Mouse (Mus musculus): ENCODE data around the gene Map7.

The Map7 gene

DNA sequence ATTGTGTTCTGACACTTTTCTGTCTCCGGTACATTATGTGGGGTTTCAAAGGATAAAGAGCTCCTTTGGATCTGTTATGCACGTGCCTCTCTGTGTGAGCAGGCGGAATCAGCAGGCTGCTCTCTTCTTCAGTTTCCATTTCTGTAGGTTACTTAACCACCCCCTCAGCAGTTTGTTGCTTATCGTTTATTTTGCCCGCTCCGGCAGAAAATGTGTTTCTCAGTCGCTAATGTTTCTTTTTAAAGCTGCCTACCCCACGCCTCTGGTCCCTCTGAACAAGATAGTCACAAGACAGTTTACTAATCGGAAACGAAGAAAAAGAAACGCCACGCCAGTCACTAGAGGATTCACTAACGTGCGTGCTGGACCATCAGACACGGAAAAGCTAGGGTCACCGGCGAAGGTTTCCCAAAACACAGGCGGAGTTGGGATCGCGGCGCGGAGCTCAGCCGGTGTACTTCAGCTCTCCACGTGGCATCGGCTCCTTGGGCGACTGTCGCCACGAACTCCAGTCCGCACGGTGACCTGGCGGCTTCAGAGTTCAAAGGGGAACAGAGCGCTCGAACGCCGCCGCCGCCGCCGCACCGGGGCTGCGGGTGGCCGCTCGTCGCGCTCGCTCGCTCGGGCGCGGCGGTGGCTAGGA is at the start of gene Map7:
Gene Map7 (plus strand): TSS at position 342 of the 643 bp plus-strand sequence.
- DNase-seq (ENCODE audit: low spot score): no peak

DNA sequence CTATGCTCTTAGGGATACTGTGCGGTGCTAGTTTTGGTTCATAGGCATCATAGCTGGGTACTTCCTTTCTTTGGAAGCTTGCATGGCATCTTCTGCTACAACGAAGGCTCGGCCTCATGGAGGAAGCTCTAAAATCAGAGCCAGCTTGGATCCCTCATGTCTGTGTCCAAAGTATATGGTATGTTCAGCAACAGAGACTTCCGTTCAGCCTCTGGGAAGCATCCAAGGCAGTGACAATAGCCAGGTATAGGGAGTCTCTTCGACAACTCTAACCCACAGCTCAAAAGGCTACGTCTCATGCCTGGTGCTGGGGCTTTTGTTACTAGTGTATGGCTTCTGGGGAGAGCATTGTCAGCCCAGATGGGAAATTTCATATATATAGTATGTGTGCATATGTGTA is 46.8 kb upstream of the Map7 start:
- DNase-seq (ENCODE audit: low spot score): no peak

- peak; percentile 1 for DNase-seq (ENCODE audit: low spot score)
Measured at GRCm38 (mm10) chr10:20104271-20104931, 43.9 kb upstream of the Map7 start.

DNA sequence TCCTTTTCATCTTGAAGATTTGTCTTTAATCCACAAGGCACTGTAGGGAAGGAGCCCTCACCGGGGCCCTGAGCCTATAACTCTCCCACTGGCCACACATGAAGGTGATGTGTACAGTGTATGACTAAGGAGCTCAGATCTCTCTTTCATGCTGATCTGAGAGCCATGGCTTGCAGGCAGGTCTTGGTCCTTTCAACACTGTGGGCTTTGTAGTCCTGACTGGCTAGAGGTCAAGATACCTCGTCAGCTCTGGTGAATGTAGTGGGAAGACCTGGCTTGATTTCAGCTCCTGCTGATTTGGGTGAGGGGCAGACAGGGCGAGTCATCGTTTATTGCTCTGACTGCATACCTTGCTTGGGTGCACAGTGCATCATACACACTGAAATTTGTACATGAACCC is 42.7 kb upstream of the Map7 start:
- no peak for DNase-seq (ENCODE audit: low spot score)

DNA sequence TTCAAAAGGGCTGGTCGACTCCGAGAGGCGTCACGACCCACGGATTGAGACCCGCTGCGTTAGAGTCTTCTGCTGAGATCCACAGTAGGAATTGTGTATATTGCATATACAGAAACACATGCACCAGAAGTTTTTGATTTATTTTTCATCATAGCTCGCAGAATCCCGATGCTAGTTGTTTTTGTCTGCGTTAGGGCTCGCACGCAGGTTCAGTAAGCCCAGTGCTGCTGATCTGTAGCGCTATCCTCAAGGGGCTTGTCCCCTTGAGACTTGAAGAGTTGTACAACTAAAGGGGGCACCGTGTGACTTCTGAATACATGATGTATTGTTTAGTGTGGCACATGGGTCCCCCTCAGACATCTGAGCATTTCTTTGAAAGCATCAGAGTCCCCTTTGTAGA is 41.2 kb upstream of the Map7 start:
- DNase-seq (ENCODE audit: low spot score): no peak

GRCm38 (mm10) chr10:20111508-20111907 is 36.8 kb upstream of the Map7 start:
- DNase-seq (ENCODE audit: low spot score): no peak

GRCm38 (mm10) chr10:20112026-20112973 is 36.0 kb upstream of the Map7 start:
- no peak for DNase-seq (ENCODE audit: low spot score)

DNA sequence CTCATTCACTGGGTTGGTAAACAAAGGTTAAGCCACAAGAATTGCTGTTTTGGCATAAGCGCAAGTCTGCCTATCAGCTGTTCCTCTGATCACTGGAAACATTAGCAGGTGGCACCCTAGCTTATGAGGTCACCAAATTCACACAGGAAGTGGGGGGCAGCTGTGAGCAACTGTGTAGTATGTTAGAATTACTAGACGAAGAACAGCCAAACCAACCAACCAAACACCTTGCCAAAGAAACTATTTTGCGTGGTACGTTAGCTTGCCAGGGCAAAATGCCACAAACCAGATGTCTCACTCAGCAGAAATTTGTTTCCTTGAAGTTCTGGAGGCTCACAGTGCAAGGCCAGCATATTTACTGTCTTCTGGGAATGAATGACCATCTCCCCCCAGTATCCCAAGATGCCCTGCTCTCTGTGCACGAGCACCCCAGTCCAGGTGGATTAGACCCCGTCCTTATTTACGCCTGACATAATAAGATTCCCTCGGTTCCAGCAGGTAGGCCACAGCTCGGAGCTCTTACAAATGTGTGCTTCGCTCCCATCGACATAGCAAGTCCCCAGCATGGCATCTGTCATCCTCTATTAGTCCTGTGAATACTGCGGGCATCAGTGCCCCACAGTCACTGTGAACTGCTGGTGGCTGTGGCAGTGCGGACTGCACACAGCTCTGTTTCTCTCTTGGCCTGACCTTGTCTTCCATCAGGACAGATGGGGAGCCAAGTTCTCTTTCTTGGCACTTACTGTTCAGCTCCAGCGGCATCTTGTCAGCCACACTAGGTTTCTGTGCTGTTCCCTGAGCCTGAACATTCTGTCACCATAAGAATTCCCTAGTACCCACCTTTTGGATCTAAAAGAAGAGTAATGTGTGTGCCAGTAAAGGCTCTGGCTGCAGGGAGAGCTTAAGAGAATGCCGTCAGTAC is 28.5 kb upstream of the Map7 start:
- DNase-seq (ENCODE audit: low spot score): peak; percentile 63

DNA sequence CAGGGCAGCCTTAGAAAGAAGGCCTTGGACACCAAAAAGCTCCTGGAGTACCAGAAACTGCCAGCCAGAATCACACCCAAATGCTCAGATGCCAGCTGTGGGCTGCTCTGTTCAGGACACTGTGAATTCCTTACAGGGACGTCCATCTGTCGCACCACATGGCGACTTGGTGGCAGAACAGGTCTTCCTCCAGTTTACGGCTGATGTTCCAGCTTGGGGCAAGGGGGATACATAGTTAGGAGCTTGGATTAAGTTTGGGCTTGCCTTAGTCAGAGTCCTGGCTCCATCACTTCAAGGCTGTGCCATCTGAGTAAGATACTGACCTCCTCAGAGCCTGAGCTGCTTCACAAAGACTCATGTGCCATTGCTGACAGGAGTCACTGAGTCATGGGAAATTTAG is 26.3 kb upstream of the Map7 start:
- DNase-seq (ENCODE audit: low spot score): no peak

DNA sequence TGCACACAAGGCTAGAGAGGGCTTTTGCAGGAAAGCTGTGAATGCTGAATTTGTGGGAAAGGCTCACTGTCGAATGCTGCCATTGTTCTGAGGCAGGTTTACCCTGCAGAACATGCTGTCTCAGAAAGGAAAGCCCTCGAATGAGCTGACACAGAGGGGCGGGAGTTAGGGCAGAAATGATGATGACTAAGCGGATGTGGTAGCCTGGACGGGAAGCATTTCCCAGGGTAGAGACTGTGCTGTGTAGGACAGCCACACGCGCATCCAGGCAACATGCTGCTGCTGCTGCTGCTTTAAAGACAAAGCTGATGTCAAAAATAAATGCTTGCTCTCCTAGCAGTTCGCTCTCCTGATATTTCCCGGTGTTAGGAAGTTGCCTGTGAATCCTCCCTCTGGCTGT is 24.9 kb upstream of the Map7 start:
- peak; percentile 37 for DNase-seq (ENCODE audit: low spot score)

DNA sequence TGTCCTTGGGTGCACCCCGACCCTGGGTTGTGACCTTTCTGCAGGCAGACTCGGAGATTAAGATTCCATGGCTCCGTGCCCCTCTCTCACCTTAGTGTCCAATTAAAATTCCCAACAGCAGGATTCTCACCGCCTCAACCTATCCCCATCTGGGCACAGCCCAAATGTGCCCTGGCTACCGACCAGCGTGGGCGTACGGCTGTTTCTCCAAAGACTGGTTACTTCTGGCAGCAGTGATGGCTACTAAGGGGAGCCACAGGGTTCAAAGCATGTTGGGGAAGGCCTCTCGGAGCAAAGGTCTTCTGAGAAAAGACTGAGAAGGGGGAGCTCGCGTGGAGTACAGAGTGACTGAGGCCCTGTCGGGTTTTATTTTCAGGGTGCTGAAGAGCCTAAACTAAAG is 23.7 kb upstream of the Map7 start:
- DNase-seq (ENCODE audit: low spot score): no peak

- DNase-seq (ENCODE audit: low spot score): peak; percentile 21
Measured at GRCm38 (mm10) chr10:20125226-20125625, 23.0 kb upstream of the Map7 start.

DNA sequence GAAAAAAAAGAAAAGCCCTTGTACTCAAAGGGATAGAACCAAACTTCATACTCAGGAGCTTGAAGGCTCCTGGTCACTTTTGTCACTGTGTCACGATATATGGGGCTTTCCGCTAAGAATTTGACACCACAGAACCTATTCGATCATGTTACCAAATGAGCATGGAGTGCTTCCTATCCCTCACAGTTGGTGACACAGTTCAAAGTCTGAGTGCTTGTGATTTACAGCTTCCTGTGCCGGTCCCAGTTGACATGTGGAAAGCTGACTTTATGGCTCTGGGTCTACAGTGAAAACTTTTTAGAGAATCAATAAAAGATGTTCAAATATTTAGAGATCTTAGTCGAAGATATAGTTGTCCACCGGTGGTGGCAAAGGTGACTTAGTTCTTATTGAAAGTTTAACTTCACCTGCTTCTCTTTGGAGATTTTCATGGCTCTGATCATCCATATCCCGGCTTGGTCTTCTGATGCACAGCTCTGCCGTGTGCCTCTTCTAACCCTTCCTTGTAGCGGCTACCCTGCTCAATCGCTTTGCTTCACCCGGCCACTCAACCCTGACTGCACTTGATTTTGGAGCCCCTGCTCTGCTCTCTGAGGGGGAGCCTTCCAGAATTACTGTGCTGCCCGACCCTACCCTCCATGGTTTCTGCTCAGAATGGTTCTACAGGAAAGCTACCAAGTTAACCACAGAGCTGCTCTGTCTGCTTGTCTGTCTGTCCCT is 15.2 kb upstream of the Map7 start:
- DNase-seq (ENCODE audit: low spot score): no peak

DNA sequence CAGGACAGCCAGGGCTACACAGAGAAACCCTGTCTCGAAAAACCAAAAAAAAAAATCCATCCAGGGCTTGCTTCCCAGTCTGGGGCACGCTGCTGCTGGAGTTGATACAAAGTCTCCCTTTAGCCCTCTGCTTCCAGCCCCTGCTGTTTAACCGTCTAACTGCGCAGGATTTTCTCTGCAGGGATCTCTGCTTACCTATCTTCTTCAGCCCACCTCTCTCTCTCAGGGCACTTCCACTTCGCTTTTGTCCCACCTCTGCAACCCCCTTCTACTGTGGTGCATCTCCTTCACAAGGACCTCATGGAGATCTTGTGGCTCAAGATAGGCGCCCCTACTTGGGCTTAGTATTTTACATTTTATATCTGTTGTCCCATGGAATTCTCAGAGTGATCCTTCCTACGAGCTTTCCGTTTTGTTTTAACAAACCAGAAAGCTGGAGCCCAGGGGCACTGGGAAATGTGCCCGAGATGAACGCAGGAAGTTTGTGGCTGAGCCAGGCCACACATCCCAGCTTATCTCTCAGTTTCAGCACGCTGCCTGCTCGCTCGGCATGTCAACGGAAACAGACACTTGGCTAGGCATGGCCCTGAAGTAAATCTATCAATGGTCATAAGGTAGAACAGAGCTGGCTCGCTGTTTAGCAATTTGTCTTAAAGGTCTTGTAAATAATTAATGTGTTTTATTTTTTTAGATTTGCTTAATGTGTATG is 12.8 kb upstream of the Map7 start:
- no peak for DNase-seq (ENCODE audit: low spot score)

- no peak for DNase-seq (ENCODE audit: low spot score)
Measured at GRCm38 (mm10) chr10:20136505-20136904, 11.8 kb upstream of the Map7 start.

DNA sequence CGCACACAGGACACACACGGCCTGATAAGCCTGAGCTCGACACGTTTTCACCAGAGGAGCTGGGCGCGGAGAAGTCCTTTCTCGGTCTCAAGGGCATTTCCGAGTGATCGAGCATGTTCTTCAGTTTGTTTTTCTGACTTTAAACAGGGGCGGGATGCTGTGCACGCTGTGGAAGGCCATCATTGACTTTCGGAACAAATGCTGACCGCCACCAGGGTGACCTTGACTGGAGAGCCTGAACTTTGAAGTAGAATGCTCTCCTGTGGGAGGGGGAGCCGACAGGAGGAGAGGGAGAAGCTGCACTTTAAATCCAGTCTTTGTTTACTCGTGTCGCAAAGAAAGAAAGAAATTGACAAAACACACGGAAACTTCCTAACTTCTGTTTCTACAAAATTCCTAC is 6.9 kb upstream of the Map7 start:
- no peak for DNase-seq (ENCODE audit: low spot score)

DNA sequence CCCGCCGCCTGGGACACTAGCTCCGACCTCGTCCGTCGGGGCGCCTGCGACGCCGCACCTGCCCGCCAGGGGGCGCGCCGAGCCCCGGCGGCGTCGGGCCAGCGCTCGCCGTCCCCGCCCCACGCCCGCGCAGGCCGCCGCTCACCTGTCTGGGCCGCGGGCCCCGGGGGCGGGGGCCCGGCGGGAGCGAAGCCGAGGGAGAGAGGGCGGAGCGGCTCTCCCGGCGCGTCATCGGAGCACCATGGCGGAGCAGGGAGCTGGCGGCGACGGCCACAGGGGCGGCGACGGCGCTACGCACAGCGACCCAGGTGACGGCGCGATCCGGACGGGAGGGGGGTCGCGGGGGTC is 476 bp downstream of the Map7 start:
- DNase-seq (ENCODE audit: low spot score): peak; percentile 66

DNA sequence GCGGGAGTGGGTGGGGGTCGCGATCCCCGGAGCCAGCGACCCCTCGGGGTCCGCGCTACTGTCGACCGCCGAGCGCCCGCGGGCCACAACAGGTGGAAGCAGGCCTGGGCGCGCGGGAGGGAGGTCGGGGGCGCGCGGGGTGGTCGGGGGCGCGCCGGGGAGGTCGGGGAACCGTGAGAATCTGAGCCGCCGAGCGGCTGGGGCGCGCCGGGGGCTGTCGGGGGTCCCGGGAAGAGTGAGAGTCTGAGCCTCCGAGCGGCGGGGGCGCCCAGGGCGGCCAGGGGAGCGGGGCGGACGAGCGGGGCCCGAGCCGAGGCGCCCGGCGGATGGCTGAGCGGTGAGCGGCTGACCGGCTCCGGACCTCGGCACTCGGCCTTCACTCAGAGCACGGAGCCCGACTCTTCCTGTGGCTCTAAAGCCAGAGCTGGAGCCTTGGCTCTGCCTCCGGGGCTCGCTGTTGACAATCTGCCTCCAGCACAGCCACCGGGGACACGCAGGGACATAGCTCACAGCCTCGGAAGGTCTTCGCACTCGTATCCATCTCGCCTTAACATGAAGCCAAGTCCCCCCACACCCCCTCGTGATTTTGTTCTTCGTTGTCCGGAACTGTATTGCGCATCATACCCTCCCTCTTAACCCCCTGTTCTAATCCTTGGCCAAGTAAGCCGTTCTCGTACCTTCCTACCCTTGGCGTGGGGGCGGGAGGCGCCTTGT is 1.0 kb downstream of the Map7 start:
- DNase-seq (ENCODE audit: low spot score): peak; percentile 7

DNA sequence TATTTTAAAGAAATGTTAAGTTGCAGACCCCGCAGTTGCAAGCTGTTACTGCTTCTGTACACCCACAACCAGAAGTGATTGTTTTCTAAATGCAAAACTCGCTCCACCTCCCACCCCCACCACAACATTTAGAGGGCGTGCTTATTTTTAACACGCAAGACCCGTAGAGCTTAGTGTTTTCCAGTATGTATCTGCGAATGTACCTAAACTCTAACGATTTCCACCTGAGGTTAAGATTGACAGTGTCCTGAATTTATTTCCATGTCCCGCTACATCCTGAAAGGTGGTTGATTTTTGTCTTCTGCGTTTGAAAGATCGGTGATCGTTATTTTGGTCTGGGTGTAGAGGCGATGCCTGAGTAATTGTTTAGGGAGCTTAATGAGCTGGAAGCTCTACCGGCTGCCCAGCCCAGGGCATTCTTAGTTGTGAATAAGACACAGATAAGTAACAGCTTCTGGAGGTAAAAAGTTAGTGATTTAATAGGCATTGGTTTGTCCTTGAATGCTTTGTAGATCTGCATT is 1.6 kb downstream of the Map7 start:
- no peak for DNase-seq (ENCODE audit: low spot score)

DNA sequence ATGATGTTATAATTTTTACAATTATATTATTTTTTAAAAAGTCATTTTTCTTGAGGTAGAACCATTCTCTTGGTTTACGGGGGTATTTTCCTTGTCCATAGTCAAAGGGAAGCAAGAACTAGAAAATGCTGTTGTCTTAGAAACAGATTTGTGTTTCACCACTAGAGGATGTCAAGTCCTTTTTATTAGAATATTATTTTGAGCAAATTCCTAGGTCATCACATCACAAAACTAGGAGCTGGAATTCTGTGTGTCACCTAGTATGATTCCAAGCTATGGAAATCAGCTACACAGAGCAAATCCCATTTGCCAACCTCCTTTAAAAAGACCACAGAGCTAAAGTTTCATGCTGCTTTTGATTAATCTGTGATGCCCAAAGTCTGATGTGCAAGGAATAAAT is 3.9 kb downstream of the Map7 start:
- DNase-seq (ENCODE audit: low spot score): no peak
